Mouse (Mus musculus): ENCODE results near the gene Akr1cl.

DNA sequence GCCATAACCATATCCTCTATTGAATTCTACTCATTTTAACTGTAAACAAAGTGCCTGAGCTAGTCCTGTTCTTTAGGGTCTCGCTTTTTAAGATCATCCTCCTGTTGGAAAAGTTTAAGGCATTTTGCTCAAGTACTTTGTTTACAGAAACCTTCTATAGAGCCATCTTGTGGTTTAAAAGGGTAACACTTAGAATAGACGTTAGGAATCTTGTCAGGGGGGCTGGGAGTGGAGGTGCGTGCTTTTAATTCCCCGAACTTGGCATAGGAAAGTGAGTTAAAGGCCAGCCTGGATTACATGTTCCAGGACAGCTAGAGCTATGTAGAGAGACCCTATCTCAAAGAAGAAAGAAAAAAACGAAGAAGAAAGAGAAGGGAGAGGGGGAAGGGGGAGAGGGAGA lies 43.0 kb upstream of the Akr1cl start:
- no peak for TF ChIP-seq POLR2A (IDR thresholded peaks at IDR 0.05; ENCODE audit: insufficient read depth, low read depth, low read length)
- TF ChIP-seq CTCF (IDR thresholded peaks at IDR 0.05; ENCODE audit: insufficient read depth, low read depth, low read length): no peak
